Mouse (Mus musculus) adipocyte (in vitro differentiated cells): ENCODE measurements at regions not wholly inside any gene's neighbourhood (a gene's known extent, or its start where the extent isn't known, plus 50 kb on each side); places are given as distances from the start of the nearest gene placed in this dataset.

Experiments
- DNase-seq: peaks from one replicate; pipeline ENCODE4 v3.0.0-alpha.2; 2016; ENCODE audit warnings: low spot score

DNA sequence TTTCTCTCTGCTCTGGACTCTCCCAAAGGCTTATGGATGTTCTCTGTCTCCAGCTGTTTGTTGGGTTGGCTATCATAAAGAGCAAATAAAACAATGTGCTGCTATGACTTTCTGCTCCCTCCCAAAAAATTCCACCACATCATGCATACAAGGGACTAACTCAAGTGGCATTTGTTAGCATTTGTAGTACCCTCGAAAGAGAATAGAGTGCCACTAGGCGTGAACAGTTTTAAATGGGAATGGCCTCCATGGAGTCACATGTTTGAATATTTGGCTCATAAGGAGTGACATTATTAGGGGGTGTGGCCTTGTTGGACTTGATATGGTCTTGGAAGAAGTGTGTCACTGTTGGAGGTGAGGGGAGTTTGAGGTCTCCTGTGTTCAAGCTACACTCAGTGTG is 86.5 kb upstream of the Serbp1 start:
- DNase-seq = no peak

DNA sequence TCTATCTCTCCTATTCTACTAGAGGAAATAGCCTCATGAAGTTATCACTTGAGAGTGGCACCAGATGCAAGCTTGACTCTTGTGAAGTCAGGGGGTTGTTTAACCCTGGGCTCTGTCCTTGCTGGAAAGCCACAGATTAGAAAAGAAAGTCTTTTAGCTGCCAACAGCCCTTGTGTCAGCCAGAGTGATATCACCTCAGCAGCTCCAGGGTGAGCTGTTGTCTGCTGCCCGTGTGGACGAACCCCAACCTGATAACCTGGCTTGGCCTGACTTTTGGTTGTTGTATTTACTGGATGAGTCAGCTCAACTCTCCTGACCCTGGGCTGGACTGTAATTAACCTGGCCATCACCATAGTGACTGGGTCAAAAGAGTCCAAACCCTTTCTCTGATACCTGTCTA is 88.6 kb upstream of the Serbp1 start:
- DNase-seq = no peak

DNA sequence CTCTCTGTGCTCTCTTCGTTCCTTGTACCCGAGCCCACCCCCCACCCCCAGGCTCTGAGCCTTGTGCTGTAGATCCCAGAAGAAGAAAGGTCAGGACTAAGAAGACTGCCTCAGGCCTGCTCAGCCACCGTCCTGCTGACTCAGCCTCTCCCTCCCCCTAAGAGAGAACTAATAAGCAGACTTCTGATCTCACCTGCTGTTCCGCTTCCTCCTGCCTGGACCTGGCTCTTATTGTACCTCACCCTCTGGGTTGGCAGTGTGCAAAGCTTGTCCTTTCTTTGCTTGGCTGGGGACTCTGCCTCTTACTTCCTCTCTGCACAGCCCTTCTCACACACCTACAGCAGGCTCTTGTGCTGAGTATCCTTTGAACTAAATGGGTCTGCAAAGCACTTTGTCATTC is 91.3 kb upstream of the Serbp1 start:
- DNase-seq = no peak

DNA sequence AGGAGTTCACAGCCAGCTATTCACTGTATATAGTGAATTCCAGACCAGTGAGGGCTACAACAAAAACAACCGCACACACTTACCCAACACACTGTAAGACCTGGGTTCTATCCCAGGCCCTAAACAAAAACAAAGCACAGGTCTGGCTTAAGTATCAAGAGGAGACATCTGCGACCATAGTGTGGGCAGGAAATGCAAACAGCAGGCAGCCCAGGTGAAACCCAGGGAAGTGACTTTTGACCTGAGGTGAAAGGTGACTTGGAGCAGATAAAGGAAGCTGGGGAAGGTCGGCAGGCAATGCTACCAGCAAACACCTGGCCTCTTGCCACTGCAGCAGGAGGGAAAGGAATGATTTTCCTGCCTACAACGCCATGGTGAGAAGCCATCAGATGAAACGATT is 92.0 kb upstream of the Serbp1 start:
- no peak for DNase-seq

DNA sequence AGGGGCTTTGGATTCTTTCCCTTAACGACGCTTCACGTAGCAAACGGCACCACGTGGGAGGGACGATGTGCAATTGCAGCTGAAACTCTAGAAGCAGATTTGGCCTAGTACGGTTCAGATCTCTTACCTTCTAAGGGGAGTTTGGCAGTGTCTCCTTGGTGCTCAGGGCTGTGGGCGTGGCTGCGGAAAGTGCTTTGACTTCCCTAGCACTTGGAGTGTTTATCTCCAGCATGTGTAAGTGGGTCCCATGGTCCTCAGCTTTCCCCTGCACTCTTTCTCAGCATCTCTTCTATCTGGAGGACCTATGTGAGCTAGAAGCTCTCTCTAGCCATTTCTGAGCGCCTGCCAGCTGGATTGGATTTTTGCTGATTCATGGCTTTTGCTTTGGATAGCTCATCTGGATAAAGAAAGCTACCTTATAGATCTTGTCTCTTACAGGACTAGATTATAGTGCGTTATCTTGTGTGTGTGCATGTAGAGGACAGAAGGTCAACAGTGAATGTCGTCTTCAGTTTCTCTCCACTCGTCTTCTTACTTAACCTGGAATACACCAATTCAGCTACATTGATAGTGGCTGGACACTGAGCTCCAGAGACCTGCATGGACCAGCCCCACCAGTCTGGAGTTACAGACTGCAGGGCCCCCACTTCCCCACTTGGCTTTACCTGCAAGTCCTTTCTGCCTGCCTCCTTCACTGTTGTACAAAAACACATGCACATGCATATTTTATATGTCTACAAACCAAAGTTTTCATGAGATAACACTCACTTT is 92.8 kb upstream of the Serbp1 start:
- no peak for DNase-seq

DNA sequence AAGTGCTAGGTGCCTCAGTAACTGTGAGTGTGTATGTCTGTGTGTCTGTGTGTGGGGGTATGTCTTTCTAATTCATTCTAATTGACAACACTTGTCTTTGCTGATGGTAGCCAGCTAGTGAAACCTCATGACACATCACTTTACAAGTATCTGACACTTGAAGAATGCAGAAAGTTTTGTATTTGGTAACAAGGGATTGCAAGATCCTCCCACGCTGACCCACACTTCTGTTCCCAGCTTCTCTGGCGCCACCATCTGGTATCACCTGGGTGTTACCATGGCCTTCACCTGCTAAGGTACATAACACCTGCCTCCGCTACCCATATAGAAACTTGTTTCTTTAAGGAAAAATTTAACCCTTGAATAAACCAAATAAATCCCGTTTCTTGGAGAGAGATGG is 95.8 kb upstream of the Serbp1 start:
- DNase-seq = peak; percentile 82

DNA sequence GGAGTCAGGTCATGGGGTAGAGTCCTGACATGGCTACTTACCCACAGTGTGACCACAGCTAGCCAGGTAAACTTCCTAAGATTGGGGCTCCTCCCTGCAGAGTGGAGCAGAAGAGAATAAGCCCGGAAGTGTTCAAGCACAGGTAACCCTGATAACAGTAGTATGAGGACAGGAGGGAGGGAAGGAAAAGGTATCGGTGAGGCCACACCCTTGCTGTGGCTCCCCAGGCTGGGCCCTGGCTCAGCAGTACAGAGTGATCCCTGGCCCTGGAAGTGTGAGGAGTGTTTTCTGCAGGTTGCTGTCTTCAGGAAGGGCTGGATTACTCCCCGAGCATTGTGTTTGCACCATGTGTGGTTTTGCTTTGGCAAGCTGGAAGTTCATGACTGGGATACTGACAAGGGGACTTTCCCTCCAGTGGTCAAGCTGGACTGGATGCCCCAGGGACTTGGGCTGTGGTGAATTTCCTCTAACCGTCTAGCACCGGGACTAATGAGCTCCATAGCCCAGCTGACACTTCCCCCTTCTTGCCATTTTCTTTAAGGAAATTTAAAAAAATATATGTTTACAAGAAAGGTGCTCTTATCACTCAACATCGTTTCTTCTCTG is 97.2 kb upstream of the Serbp1 start:
- DNase-seq = peak; percentile 71

DNA sequence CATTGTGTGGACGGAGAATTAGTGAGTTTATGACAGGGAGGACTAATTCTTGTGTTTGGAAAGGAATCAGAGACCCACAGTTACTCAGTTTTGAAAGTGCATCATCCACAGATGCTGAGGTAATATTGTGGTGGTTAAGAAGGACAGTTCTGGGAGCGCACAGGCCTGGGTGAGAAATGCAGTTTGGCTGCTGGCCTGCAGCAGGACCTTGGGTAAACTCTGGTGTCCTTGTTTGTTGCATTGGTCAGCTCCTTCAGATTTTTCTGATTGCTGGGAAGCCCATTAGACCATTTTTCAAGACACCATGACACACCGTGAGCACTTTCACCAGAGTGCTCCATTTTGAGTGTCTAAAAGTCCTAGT is 99.0 kb upstream of the Serbp1 start:
- peak; percentile 42 for DNase-seq

DNA sequence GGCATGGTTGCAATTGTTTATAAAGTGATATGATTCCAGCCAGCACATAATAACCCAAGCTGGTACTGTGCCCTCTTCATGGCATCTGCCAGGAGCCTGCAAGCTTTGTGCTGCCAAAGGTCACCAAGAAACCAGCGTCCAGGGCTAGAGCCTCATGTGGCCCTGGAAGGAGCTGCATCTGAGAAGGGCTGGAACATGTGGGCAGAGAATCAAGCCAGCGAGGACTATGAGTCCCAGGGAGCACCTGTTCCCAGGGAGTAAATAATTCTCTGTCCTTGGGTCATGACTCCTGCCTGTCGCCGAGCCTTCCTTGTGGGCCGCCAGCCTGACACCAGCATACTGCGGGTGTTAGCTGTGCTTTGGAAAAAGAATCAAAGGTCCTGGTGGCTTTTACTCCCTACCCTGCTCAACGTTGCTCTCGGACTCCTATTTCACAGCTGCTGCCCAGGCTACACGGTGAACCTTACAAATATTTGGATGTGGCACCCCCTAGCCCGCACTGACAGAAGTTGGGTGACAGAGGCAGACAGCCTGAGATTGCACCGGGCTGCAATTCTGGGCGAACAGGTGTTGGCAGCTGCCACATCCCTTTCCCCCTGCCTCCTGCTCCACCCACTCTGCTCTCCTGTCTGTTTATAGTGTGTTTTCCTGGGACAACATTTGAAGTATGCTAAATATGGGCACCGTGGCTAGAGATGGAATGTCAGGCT is 99.5 kb upstream of the Serbp1 start:
- DNase-seq = peak; percentile 93

DNA sequence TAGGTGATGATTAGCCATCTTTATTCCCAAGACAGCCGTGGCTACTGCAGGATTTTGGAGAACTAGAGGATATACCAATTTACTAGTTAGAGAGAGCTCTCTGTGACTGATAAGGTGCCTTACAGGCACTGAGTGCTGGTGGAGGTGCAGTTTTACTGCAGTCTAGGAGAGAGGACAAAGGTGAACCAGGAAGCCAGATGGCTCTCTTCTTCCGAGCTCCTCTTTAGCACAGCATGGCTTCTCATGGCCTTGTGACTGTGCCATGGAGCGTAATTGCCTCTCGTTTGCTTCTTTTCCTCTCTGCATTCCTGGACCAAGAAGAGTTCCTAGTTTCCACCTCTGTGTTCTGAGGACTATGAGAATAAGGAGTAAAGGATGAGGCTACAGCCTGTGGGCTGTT is 100.2 kb upstream of the Gadd45a start:
- no peak for DNase-seq

DNA sequence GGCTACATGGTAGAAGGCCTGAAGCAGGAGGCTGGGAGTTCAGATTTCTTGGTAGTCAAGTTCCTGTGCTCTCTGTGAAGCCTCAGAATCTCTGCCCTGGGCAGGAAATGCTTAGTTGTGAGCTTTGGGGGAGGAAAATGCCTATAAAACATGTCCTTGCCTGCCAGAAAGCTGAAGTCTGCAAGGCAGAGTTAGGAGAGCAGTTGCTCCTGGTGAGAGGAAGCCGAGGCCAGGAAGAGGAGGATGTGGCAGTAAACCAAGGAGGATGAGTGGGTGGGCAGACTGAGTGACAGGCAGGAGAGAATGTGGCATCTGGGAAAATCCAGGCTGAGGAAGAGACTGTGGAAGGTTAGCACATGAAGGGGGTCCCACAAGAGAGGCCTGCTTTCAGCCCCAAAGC is 97.7 kb upstream of the Gadd45a start:
- no peak for DNase-seq

DNA sequence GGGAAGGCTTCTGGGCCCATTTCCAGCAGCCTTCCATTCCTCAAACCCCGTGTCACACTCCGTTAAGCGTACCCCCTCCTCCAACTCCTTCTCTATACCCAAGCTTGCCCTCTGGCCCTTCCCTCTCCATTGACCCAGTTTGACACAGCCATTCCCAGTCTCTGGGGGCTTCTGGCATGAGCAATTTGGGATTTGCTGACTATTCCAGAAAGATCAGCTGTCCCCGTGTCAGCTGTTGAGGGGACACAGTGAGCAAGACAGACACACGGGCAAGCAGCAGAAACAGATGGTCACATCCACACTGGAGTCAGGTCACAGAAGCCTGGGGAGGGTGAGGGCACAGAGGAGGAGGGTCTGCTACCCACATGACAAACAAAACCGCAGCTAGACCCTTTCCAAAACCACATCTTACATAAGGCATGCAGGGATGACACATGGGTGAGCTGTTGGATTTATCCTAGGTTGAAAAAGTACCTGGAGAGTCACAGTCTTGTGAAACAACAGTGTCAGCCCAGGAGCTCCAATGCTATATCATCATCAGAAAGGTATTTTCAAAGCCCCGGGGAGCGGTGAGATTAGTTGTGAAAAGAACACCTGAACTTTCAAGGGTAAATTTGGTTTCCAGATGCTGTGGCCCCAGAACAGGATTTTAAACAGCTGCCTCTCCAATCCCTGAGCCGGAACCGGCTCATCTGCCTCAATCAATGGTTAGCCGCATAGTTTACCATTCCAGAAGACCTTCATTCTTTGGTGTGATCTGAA is 93.5 kb upstream of the Gadd45a start:
- no peak for DNase-seq

DNA sequence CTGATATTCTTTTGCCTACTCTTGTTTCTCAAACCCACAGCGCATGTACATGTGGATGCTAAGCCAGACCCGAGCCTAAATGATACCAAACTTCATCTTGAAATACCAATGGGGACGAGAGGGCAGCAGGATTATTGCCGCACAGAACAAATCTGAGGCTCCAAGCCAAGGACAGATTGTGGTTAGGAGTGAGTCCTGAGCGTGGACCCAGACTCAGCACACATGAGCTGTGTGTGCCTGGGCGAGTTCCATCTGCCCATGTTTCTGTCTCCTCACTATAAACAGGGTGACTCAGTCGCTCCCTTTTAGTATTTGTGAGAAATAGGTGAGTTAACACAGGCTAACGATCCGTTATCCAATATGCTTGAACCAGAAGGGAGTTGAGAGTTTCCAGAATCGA is 92.4 kb upstream of the Gadd45a start:
- no peak for DNase-seq

DNA sequence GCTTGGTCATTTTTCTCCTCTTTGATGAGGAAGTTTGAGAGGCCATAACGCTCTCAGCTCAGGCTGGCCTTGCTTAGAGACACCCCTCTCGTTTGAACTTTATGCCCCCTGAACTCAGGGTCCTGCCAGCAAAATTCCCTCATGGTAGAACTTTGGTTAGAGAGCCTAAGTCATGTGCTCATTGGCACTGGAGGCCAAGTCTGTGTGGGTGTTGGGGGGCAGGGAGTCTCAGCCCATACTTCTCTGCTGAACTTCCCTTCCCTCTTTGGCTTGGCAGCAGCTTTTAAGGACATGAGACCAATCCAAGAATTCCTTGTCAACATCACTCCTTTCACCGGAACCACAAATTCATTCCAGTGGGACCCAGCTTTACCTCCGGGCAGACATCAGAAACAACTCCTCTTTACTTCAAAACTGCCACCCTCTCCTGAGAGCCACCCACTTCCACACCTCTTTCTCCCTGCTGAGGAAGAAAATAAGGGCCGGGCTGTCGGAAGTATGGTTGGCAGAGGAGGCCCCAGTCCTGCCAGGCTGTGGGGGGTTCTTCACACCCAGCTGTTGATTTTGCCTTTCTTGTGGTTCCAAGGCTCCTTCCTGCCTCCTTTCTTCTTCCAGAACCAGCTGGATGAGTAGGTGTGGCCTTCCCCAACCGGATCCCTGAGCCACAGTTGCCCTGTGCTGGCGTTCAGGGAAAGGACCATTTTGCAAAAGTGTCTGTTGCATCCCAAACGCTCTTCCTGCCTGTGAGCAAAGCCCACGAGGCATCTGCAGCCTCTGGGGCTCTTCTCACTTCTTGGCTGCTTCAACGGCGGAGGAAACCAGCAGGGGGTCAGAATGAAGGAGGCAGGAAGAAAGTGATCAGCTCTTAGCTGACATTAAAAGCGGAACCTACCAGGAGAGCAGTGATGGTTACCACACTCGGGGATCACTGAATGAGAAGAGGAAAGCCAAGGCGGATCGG is 91.5 kb upstream of the Gadd45a start:
- DNase-seq = peak; percentile 62

DNA sequence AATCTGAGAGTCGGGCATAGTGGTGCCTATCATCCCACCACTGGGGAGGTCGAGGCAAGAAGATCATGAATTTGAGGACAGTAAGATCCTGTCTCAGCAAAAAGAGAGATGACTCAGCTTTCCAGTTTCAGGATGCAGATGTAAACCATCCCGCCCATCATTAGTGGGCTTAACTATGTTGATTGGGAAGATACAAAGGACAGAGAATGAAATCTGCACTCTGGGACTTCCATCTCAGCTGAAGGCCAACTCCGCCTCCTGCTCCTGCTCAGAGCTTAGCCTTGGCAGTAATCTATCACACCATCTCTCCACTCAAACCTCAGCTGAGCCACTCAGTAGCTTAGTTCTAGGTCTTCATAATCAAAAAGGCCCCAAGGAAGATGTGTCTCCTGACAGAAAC is 90.5 kb upstream of the Gadd45a start:
- no peak for DNase-seq

DNA sequence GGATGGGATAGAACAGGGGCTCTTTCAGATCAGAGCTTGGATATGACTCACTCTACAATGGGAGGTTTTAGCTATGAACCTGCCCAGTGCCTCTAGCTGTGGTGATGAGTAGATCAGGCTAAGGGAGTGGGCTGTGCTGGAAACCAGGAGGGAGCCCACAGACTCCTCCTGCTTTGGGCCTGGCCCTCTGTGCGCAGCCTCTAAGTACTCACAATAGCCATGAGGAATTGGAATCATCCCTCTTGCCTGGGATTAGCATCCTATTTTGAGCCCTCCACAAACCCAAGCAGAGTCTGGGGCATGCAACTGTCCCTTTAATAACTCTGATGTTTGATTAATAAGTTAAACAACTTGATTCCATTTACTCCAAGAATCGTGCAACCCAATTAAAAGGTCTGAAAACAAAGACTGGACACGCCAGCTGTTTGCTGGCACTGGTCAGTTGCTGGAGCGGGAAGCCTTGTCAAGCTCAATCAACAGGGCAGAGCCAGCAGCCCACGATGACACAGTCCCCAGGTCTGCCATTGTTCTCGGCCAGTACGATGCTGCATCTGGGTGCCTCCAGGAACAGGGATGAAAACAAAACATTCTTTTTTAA is 88.6 kb upstream of the Gadd45a start:
- DNase-seq = no peak

DNA sequence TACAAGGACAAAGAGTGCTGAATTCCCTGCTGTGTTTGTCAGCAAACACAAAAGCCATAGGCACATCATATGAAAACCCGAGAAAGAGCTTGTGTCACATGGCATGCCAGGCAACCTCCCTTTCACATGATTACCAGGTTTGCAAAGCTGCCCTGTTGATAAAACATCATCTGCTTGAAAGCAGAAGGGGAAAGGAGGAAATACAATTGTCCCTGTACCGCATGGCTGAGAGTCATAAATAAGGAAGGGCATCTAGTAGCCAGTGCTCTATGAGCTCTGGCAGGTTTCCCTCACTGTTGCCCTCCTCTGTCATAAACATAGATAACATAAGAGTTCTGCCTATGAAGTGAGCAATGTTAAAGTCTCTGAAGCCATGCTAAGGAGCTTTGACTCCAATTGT is 86.8 kb upstream of the Gadd45a start:
- no peak for DNase-seq

DNA sequence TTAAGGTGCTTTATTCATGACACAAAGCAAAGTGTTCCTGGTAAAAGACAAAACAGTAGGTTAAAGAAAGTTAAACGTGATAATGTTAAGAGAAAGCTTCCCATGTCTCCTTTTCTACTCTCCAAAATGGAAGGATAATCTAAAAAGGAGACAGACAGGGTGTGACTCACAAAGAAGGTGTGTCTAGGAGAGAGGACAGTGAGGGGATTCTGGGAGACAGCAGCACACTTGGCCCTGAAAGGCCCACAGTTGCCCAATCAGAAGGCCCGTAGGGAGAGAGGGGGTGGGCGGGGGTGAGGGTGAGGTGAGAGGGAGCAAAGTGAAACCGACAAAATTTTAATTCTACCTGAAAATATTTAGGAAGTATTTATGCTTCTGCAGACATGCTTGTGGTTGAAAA is 85.8 kb upstream of the Gadd45a start:
- no peak for DNase-seq

DNA sequence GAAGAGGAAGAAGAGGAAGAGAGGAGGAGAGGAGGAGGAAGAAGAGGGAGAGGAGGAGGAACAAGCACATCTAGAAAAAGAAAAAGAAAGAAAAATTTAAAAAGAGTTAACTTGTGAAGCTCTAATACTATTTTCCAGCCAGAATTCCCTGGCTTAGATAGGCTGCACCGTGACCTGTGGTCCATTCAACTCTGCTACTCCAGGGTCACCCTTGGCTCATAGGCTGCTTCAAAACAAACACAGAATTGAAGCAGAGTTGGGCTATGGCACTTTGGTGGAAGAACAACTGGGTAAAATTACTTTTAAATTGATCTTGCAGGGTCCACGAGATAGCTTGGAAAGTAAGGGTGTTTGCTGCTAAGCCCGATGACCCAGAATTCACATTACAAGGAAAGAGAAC is 79.0 kb upstream of the Gadd45a start:
- peak; percentile 74 for DNase-seq

DNA sequence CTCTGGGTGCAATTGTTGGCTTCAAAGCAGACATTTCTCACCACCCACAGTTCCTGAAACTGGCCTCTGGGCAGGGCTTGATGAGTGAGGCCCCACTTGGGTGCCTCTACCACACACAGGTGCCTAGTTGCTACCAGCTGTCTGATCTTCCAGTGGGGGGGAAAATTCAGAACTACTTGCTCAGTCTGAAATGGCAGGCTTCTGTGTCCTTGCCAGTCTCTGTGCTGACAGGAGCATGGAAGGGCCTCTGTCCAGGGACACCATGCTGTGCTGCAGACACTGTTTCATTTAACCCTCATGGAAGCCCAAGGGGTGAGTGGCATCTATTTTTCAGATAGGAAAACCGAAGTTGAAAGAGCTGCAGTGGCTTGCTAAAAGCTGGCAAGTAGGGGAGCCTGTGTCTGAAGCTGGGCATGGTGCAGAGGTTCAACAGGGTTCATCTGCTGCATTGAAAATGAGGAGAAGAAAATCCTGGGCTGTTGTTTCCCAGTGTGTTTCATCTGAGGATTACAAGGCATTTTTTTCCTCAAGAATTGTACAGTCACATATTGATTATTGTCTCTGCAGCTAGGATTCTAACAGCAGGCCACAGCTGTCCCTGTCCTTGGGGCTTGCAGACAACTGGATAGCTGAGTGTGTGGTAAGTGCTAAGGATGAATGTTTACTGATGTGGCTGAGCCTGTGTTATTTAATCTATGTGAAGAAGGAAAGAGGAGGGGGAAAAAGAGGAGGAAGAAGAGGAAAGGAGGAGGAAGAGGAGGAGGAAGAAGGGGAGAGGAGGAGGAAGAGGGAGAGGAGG is 78.4 kb upstream of the Gadd45a start:
- peak; percentile 56 for DNase-seq
